Mouse (Mus musculus): ENCODE measurements around the gene Fbxo8. TPM values are rescaled to one million over a fixed set of nuclear protein-coding genes. Genes with fewer than 3 reads are reported as not detected.

Fbxo8 gene
- total and polyA plus RNA-seq, 3 experiments = 17.0 to 28.8 TPM; not detected in 1

- TF ChIP-seq TCF12 (IDR thresholded peaks at IDR 0.05; ENCODE audit: low read depth, low read length) = no peak
- no peak for TF ChIP-seq EP300 (IDR thresholded peaks at IDR 0.05; ENCODE audit: low read depth in 1 of 2, low read length in 2 of 2)
Observed at GRCm38 (mm10) chr8:56614235-56614634, 63.3 kb downstream of the Fbxo8 start (continued).

GRCm38 (mm10) chr8:56615005-56615404 lies 64.1 kb downstream of the Fbxo8 start:
- Histone ChIP-seq H3K4me1 (ENCODE audit: control insufficient read depth in 1 of 2, insufficient read depth in 2 of 2, low read length in 2 of 2) (peaks cover 0 to 1% of the 10 kb centered on the region in 2 experiments; a peak in 1 of 4 replicates), H3K9ac (ENCODE audit: control insufficient read depth, low read depth, low read length, poor library complexity, severe bottlenecking) (no peak overlapping the region), H3K9me3 (replicated peaks; ENCODE audit: insufficient read depth, low read length) (no peaks in the 10 kb centered on the region), H3K27me3 (ENCODE audit: control insufficient read depth in 1 of 2, insufficient read depth in 2 of 2, low read length in 2 of 2) (no peaks in the 10 kb centered on the region; a peak in 1 of 4 replicates), H3K79me2 (ENCODE audit: control insufficient read depth, insufficient read depth, low read length, poor library complexity) (no peaks in the 10 kb centered on the region), H3K36me3 (ENCODE audit: control insufficient read depth in 1 of 2, insufficient read depth in 2 of 2, low read length in 2 of 2) (peaks cover 0 to 2% of the 10 kb centered on the region in 2 experiments; a peak in 1 of 4 replicates), H3K27ac (ENCODE audit: control insufficient read depth, low read depth, low read length) (no peak overlapping the region), H3K4me3 (ENCODE audit: control insufficient read depth in 1 of 2, insufficient read depth in 1 of 2, low read depth in 2 of 2, low read length in 2 of 2) (0 out of 4 replicates have a peak overlapping the region, but pooled peaks of 1 of the 2 experiments have one; percentile 45)
- peak; percentile 73 for DNase-seq (ENCODE audit: low read depth, low spot score)
- peak; percentile 71 for TF ChIP-seq SMC3 (IDR thresholded peaks at IDR 0.05; ENCODE audit: low read depth, low read length)
- peak; percentile 38 to 80 (median 70); a peak in 5 of 6 replicates for TF ChIP-seq CTCF (IDR thresholded peaks at IDR 0.05 in 2 of 3, conservative IDR thresholded peaks at IDR 0.05 in 1 of 3; ENCODE audit: control insufficient read depth in 1 of 3, insufficient read depth in 1 of 3, low read depth in 2 of 3, low read length in 3 of 3, poor library complexity in 1 of 3, severe bottlenecking in 1 of 3)
- TF ChIP-seq GATA1 (IDR thresholded peaks at IDR 0.05; ENCODE audit: low read depth, low read length) = 0 out of 2 replicates have a peak, but pooled peaks have one; percentile 32
- TF ChIP-seq RAD21 (IDR thresholded peaks at IDR 0.05; ENCODE audit: low read depth, low read length) = peak; percentile 40
- 0 out of 2 replicates have a peak, but pooled peaks have one; percentile 24 for TF ChIP-seq JUND (IDR thresholded peaks at IDR 0.05; ENCODE audit: low read depth, low read length)
- no peak for TF ChIP-seq CHD1 (IDR thresholded peaks at IDR 0.05; ENCODE audit: low read depth, low read length)
- no peak for TF ChIP-seq ZMIZ1 (IDR thresholded peaks at IDR 0.05; ENCODE audit: low read depth, low read length)
- peak; percentile 46 for TF ChIP-seq ZC3H11A (IDR thresholded peaks at IDR 0.05; ENCODE audit: low read depth, low read length)

GRCm38 (mm10) chr8:56616260-56616659 lies 65.4 kb downstream of the Fbxo8 start:
- Histone ChIP-seq H3K4me1 (ENCODE audit: control insufficient read depth in 1 of 2, insufficient read depth in 2 of 2, low read length in 2 of 2) (peaks cover 0 to 10% of the 10 kb centered on the region in 2 experiments; a peak in 2 of 4 replicates), H3K27me3 (ENCODE audit: control insufficient read depth in 1 of 2, insufficient read depth in 2 of 2, low read length in 2 of 2) (no peaks in the 10 kb centered on the region; a peak in 1 of 4 replicates), H3K79me2 (ENCODE audit: control insufficient read depth, insufficient read depth, low read length, poor library complexity) (no peaks in the 10 kb centered on the region), H3K4me3 (ENCODE audit: control insufficient read depth in 1 of 2, insufficient read depth in 1 of 2, low read depth in 2 of 2, low read length in 2 of 2) (no peak overlapping the region), H3K27ac (ENCODE audit: control insufficient read depth, low read depth, low read length) (no peak overlapping the region), H3K36me3 (ENCODE audit: control insufficient read depth in 1 of 2, insufficient read depth in 2 of 2, low read length in 2 of 2) (peaks cover 0 to 7% of the 10 kb centered on the region in 2 experiments; a peak in 2 of 4 replicates), H3K9me3 (replicated peaks; ENCODE audit: insufficient read depth, low read length) (no peaks in the 10 kb centered on the region), H3K9ac (ENCODE audit: control insufficient read depth, low read depth, low read length, poor library complexity, severe bottlenecking) (no peak overlapping the region)
- TF ChIP-seq SMC3 (IDR thresholded peaks at IDR 0.05; ENCODE audit: low read depth, low read length) (peak; percentile 52), POLR2A (IDR thresholded peaks at IDR 0.05; ENCODE audit: control insufficient read depth in 1 of 2, insufficient read depth in 1 of 2, low read depth in 1 of 2, low read length in 2 of 2, poor library complexity in 1 of 2) (no peak), RAD21 (IDR thresholded peaks at IDR 0.05; ENCODE audit: low read depth, low read length) (peak; percentile 39), GATA1 (IDR thresholded peaks at IDR 0.05; ENCODE audit: low read depth, low read length) (no peak), NRF1 (IDR thresholded peaks at IDR 0.05; ENCODE audit: insufficient read depth, low read depth, low read length, poor library complexity, severe bottlenecking) (no peak), MAZ (IDR thresholded peaks at IDR 0.05; ENCODE audit: low read depth, low read length) (no peak), CTCF (IDR thresholded peaks at IDR 0.05 in 2 of 3, conservative IDR thresholded peaks at IDR 0.05 in 1 of 3; ENCODE audit: control insufficient read depth in 1 of 3, insufficient read depth in 1 of 3, low read depth in 2 of 3, low read length in 3 of 3, poor library complexity in 1 of 3, severe bottlenecking in 1 of 3) (peak; percentile 68 to 78 (median 76)), ZKSCAN1 (IDR thresholded peaks at IDR 0.05; ENCODE audit: low read depth, low read length) (no peak)
- DNase-seq (ENCODE audit: low read depth, low spot score) = peak; percentile 77
